Mouse (Mus musculus) R1 (cell line): ENCODE measurements around the gene Plekha7.

Experiments used
- DNase-seq: peaks from one replicate; pipeline ENCODE4 v3.0.0-alpha.2; 2018; ENCODE audit warnings: low read depth, low spot score

The Plekha7 gene

GRCm38 (mm10) chr7:116248536-116248935 lies 59.6 kb downstream of the Plekha7 start:
- DNase-seq = no peak

DNA sequence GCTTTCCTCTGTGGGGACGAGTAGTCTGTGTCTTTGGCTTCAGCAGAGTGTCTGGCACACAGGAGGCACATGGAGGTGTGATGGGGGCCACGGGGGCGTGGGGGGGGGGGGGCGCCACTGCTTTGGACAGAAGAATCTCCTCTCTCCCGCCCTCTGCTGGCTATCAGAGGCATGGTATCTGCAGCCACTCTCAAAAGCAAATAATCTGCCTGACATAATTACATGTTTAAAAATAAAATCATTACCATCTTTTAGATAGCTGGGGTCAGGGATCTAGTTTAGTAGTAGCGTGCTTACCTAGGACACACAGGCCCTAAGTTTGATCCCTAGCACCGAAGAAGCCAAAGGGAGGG lies 60.8 kb downstream of the Plekha7 start:
- no peak for DNase-seq

- DNase-seq = no peak
Observed at GRCm38 (mm10) chr7:116246696-116247376, 61.3 kb downstream of the Plekha7 start.

- no peak for DNase-seq
Observed at GRCm38 (mm10) chr7:116245815-116246695, 62.1 kb downstream of the Plekha7 start.

- DNase-seq = peak; percentile 59
Observed at GRCm38 (mm10) chr7:116244302-116245165, 63.6 kb downstream of the Plekha7 start.

- DNase-seq = no peak
Observed at GRCm38 (mm10) chr7:116242810-116243209, 65.4 kb downstream of the Plekha7 start.

- no peak for DNase-seq
Observed at GRCm38 (mm10) chr7:116241601-116242000, 66.6 kb downstream of the Plekha7 start.

- DNase-seq = peak; percentile 48
Observed at GRCm38 (mm10) chr7:116240791-116241474, 67.2 kb downstream of the Plekha7 start.

GRCm38 (mm10) chr7:116240353-116240752 lies 67.8 kb downstream of the Plekha7 start:
- no peak for DNase-seq

DNA sequence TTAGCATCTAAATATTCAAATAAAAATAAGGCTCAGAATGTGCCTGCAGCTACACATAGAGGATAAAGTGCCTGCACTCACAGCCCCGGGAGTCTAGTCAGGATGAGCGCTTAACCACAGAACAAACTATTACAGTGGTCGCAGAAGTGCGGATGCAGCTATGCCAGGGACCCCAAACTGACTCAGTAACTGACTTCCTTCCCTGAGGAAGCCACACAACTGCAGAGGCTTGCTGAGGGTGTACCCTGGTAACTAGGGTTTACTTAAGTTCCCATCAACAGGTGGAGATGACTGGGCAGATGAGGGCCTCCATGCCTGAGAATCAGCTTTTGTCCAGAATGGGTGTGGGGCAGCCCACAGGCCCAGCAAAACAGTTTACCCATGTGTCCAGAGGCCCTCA lies 69.9 kb downstream of the Plekha7 start:
- DNase-seq = no peak

GRCm38 (mm10) chr7:116237157-116237981 lies 70.8 kb downstream of the Plekha7 start:
- peak; percentile 46 for DNase-seq

- no peak for DNase-seq
Observed at GRCm38 (mm10) chr7:116236608-116237007, 71.6 kb downstream of the Plekha7 start.

DNA sequence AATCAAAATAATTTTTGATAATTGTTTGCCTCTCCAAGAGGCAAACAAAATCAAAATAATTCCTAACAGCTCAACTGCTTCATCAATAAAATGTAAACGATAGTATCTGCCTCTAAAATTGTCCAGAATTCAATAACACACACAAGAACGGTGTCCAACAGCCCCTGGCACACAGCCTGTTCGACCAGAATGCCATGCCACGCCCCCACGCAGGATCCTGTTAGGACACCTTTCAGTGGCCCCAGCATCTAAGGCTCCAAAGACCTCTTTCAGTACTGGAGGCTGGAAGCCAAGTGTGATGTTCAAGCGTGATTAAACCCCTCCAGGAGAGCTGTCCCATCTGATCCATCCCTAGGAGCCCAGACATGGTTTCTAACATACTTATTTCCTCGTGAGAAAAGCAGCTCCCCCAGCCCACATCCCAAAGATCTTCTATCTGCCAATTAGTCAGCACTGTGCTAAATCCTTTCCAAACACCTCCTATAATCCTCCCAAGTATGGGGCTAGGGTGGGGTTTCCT lies 73.8 kb downstream of the Plekha7 start:
- no peak for DNase-seq

DNA sequence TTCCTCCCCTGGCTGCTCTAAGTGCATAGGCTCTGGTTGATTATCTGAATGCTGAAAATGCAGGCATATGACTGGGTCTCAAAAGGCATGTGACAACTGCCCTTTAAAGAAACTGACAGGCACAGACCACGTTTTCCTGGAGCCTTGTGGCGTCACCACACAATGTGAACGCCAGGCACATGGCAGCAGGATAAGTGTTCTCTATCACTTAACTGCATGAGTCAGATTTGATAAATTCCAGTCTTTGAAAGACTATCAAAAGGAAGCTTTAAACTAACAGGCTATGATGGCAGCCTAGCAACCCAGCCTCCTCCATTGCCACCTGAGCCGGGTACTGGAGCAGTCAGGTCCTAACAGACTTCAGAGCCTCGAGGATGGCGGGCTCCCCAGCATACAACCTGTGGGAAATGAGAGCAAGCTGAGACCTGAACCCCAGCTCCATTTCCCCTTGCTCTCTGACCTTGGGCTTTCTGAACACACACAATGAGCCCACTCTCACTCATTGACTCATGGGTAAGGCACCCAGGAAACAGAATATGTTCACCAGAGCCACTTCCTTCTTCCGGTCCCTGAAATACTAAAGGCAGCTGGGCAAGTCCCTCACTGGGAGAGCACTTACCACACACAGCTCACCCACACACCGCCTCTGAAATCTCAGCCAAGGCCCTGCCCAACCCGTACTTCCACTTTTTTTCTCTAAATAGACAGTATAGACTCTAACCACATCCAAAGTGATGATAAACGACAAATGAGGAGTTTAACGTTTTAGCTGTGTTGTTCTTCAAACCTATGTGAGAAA lies 77.2 kb downstream of the Plekha7 start:
- no peak for DNase-seq

- DNase-seq = no peak
Observed at GRCm38 (mm10) chr7:116226877-116227282, 81.3 kb downstream of the Plekha7 start.

- DNase-seq = no peak
Observed at GRCm38 (mm10) chr7:116226316-116226715, 81.9 kb downstream of the Plekha7 start.

GRCm38 (mm10) chr7:116224543-116224942 lies 83.6 kb downstream of the Plekha7 start:
- DNase-seq = no peak

- no peak for DNase-seq
Observed at GRCm38 (mm10) chr7:116223010-116223783, 85.0 kb downstream of the Plekha7 start.
